Mouse (Mus musculus): Measurements from ENCODE around the gene Cdc20. TPM values are rescaled to one million over a fixed set of nuclear protein-coding genes. Genes with fewer than 3 reads are reported as not detected.

Cdc20 gene
- 4.8 TPM for polyA plus RNA-seq (2014; fragmentation: Illumina TruSeq; extraction: RNeasy Lipid Tissue Mini Kit (QIAGEN cat#74804))

GRCm38 (mm10) chr4:118436820-118437603 lies at the start of gene Cdc20:
Cdc20 (minus strand) TSS chr4:118437352.

GRCm38 (mm10) chr4:118457345-118457975 lies 20.3 kb upstream of the Cdc20 start, which contains the start of gene Mpl:
Mpl (minus strand) TSS chr4:118457513.

GRCm38 (mm10) chr4:118427768-118428451 lies 9.2 kb downstream of the Cdc20 start, which contains the start of gene Elovl1:
Elovl1 (plus strand) TSS chr4:118428093.

GRCm38 (mm10) chr4:118409142-118409900 lies 27.8 kb downstream of the Cdc20 start, which contains the start of the genes Szt2 and Med8:
Szt2 (minus strand) TSS chr4:118409273.
Med8 (plus strand) TSS chr4:118409337.

Other genes starting within 250 kb of the Cdc20 start
- gene Ptprf, start 145.9 kb downstream of the Cdc20 start, polyA plus RNA-seq (2014; fragmentation: Illumina TruSeq; extraction: RNeasy Lipid Tissue Mini Kit (QIAGEN cat#74804)): 2.6 TPM
- 0.88 TPM for gene Szt2, start 28.1 kb downstream of the Cdc20 start, polyA plus RNA-seq (2014; fragmentation: Illumina TruSeq; extraction: RNeasy Lipid Tissue Mini Kit (QIAGEN cat#74804))
- gene Med8, start 28.0 kb downstream of the Cdc20 start, polyA plus RNA-seq (2014; fragmentation: Illumina TruSeq; extraction: RNeasy Lipid Tissue Mini Kit (QIAGEN cat#74804)): 32.3 TPM
- 27.4 TPM for gene Elovl1, start 9.3 kb downstream of the Cdc20 start, polyA plus RNA-seq (2014; fragmentation: Illumina TruSeq; extraction: RNeasy Lipid Tissue Mini Kit (QIAGEN cat#74804))
- not detected for gene Mpl, start 20.2 kb upstream of the Cdc20 start, polyA plus RNA-seq (2014; fragmentation: Illumina TruSeq; extraction: RNeasy Lipid Tissue Mini Kit (QIAGEN cat#74804))
- 1.1 TPM for gene Tie1, start 52.7 kb upstream of the Cdc20 start, polyA plus RNA-seq (2014; fragmentation: Illumina TruSeq; extraction: RNeasy Lipid Tissue Mini Kit (QIAGEN cat#74804))
- 0.88 TPM for gene 2610528J11Rik, start 89.6 kb upstream of the Cdc20 start, polyA plus RNA-seq (2014; fragmentation: Illumina TruSeq; extraction: RNeasy Lipid Tissue Mini Kit (QIAGEN cat#74804))
- 0.66 TPM for gene Tmem125, start 106.7 kb upstream of the Cdc20 start, polyA plus RNA-seq (2014; fragmentation: Illumina TruSeq; extraction: RNeasy Lipid Tissue Mini Kit (QIAGEN cat#74804))
- 2.1 TPM for gene Cfap57, start 183.4 kb upstream of the Cdc20 start, polyA plus RNA-seq (2014; fragmentation: Illumina TruSeq; extraction: RNeasy Lipid Tissue Mini Kit (QIAGEN cat#74804))
- 19.5 TPM for gene Ebna1bp2, start 183.4 kb upstream of the Cdc20 start, polyA plus RNA-seq (2014; fragmentation: Illumina TruSeq; extraction: RNeasy Lipid Tissue Mini Kit (QIAGEN cat#74804))
- not detected for gene Olfr62, start 221.6 kb upstream of the Cdc20 start, polyA plus RNA-seq (2014; fragmentation: Illumina TruSeq; extraction: RNeasy Lipid Tissue Mini Kit (QIAGEN cat#74804))